Mouse (Mus musculus): Measurements from ENCODE around the gene Lrp5.

The Lrp5 gene

DNA sequence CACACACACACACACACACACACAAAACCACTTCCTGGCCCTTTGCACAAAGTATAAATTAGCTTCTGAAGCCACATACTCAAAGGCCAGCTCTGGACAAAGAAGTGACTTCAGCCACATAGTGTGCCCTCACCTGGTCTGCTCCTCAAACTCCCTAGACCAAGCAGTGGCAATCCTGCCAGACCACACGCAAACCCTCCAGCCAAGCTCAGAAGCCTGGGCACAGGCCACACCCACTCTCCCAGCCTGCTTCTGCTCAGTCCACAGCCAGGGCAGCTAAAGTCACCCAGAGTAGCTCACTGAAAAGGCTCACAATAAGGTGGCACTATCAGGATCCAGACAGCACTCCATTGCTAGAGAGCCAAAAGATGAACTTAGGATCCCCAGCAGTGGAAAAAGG is 30.2 kb downstream of the Lrp5 start:
- no peak for DNase-seq (ENCODE audit: low spot score in 2 of 2)

DNA sequence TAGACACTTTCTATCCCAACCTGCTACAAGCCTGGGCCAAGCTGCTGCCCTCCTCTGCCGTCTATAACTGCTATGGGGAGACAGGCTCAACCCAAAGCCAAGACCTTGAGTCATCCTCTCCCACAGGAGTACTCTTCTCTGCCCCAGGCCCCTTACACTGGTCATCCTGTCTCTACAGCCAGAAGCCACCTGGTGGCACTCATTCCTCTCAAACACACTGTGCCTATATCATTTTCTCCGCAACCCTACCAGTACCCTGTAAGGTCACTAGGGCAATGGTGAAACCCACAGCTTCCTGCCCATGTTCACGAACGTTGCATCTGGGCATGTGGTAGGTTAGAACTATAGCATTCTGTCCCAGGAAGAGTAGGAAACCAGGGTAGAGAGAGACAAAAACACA is 31.4 kb downstream of the Lrp5 start:
- DNase-seq (ENCODE audit: low spot score in 2 of 2) = no peak

DNA sequence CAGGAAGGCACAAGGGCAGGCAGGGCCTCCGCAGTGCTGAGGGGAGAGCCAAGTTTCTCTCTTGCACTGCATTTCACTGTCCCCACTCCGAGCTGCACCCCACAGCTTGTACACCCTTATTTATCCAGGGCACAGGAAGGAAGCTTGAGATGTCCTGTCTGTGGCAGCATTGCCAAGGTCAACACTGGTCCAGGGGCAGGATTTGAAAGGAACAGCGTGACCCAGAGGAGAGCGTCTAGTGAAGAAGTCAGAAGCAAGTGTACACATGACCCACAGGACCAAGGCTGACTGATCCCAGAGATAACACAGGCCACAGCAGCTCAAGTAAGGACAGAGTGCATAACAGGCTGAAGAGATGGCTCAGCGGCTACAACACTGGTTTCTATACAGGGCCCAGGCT is 32.3 kb downstream of the Lrp5 start:
- DNase-seq (ENCODE audit: low spot score in 2 of 2) = no peak

DNA sequence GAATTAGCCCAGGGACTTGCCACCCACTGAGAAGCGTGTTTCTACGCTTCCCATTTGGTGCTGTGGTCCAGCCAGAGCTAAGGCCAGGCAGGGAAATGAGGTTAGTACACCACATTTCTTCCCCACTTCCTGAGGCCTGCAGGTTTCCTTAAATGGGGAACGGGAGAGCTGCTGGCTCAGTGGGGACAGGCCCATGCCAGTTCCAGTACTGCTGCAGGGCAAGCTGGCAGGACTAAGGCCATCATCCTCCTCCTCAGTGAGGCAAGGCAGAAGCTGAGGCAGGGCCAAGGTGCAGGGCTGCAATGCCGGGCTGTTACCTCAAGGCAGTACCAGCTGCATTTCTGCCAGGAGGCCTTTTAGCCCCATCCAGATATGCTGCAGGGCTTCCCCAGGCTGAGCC is 32.9 kb downstream of the Lrp5 start:
- DNase-seq (ENCODE audit: low spot score in 2 of 2) = no peak

DNA sequence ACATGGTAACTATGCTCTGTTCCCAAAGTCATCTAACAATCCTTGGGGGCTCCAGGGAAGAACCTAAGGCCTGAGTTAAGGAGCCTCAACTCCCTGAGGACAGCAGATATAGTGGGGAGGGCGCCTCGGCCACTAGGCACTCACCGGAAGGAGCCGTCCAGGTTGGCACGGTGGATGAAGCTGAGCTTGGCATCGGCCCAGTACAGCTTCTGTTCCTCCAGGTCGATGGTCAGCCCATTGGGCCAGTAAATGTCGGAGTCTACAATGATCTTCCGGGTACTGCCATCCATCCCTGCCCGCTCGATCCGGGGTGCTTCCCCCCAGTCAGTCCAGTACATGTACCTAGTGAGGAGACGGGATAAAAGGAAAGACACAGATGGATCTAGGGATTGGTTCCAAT is 34.4 kb downstream of the Lrp5 start:
- DNase-seq (ENCODE audit: low spot score in 2 of 2) = no peak

DNA sequence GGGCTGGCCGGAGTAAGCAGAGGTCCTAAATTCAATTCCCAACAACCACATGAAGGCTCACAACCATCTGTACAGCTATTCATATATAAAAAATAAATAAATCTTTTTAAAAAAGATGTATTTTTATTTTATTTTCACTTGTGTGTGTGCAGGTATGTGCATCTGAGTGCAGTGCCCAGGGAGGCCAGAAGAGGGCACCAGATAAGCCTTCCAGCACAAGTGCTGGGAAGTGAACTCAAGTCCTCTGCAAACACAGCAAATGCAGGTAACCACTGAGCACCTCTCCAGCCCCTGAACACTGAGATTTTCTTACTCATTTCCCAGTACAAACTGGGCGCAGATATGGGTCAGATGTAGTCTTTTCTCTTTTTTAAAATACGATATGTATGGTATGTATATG is 35.1 kb downstream of the Lrp5 start:
- DNase-seq (ENCODE audit: low spot score in 2 of 2) = peak in 1 of 2 experiments; percentile 32

DNA sequence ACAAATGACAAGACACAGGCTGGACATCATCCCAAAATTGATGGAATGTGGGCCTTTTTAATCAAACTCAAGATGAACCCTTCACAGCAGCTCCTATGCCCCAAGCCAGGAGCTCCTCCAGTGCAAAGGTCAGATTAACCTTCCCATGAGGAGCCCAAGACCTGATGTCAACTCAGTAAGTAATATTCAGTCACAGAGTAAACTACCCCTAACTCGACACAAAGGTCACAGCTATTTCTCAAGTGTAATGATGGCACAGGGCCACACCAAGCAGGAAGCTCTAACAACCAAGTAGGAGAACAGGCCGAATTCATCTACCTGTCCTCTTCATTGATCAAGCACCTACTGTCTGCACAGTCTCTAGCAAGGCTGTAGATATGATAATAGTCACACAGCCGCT is 35.9 kb downstream of the Lrp5 start:
- DNase-seq (ENCODE audit: low spot score in 2 of 2) = no peak

DNA sequence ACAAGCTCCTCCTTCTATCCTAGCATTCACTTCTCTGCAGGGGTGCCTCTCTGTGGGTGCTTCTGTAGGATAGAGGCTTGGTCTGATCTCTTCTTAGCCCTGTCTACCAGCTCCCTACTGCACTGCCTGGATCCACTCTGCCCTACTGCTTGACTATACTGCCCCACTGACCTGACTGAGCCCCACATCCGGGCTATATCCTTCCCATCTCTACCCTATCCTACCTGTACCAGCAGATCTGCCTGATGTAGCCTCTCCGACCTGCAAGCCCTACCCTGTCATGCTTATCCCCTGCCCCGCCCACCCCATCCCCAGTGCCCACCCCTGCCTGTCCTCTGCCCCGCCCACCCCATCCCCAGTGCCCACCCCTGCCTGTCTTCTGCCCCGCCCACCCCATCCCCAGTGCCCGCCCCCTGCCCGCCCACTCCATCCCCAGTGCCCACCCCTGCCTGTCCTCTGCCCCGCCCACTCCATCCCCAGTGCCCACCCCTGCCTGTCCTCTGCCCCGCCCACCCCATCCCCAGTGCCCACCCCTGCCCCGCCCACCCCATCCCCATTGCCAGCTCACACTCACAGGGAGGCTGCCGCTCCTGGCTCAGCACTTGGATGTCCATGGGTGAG is 37.4 kb downstream of the Lrp5 start:
- no peak for DNase-seq (ENCODE audit: low spot score in 2 of 2)

DNA sequence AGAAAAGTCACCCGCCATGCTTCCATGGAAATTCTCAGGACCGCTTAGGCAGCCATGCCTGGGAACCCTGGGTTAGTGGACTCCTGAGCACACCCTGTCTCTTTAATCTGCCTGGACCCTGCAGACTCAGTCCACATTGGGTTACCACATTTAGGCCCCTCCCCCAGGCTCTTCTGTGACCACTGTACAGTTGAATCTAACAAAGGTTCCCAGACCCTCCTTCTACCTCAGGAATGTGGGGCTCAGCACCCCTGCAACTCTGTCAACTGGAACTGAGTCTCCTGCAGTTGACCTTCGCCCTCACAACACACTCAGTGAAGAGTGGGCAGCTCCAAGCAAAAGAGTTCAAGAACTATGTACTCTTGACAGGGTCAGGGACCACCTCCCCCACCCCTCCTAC is 38.4 kb downstream of the Lrp5 start:
- DNase-seq (ENCODE audit: low spot score in 2 of 2) = no peak

DNA sequence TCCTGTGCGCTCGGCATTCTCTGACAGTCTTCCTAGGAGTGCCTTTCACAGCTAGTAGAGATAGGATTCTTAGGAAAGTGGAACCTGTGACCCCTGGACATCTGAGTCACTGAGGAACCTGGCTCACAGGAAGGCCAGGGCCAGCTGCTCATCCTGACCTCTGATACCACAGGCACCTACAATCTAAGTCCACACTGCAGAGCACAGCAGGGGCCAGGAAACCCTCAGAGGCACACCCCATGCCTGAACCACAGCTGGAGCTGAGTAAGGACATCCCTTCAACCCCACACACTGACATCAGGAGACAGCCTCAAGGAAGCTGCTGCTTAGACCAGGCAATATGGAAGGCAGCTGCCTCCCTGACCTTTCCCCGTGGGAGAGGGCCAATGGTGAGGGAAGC is 40.6 kb downstream of the Lrp5 start:
- DNase-seq (ENCODE audit: low spot score in 2 of 2) = no peak

DNA sequence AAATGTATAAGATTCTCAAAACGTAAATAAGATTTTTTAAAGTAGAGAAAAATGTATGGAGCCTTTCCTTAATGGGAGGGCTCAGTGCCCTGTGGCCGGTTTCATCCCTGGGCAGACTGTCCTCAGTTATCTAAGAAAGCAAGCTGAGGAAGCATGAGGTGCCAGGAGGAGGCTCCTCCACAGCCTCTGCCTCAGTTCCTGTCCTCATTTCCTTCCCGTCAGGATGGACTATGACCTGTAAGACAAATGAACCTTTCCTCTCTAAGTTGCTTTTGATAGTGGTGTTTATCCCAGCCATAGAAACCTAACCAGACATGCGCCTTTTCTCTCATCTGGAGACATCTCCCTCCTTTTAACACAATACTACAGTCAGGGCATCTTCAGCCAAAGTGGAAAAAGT is 41.0 kb downstream of the Lrp5 start:
- DNase-seq (ENCODE audit: low spot score in 2 of 2) = no peak

DNA sequence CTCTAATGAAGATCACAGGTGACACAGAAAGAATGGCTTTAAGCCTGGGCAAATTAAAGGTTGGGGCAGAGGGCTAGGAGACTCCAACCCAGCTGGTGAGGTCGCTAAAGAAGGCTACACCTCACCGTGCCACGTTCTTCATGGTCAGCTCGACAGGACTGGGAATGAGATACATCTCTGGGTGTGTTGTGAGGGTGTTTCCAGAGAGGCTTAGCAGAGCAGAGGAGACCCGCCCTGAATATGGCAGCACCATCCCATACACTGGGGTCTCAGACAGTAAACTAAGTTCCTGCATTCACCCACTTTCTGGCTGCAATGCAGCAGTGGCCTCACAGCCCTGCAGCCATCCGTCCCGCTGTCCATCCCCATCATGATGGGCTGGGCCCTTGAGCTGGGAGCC is 46.8 kb downstream of the Lrp5 start:
- no peak for DNase-seq (ENCODE audit: low spot score in 2 of 2)

DNA sequence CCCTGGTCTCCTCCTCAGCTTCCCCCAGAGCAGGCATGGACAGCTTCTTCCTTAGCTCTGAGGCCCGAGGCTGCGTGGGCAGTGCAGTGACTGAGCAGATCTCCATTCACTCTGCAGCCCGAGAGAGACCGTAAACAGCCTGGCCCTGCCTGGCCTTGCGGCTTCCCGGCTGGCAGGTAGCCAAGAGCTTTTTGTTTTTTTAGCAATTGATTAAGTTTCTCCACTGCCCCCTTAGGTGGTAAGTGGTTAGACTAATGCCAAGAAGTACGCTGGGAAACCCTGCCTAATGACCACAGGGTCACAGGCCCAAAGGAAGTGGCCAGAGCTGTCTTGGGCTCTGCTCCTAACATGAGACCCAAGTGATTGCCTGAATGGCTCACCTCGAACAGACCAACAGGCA is 47.7 kb downstream of the Lrp5 start:
- DNase-seq (ENCODE audit: low spot score in 2 of 2) = peak in 1 of 2 experiments; percentile 29

DNA sequence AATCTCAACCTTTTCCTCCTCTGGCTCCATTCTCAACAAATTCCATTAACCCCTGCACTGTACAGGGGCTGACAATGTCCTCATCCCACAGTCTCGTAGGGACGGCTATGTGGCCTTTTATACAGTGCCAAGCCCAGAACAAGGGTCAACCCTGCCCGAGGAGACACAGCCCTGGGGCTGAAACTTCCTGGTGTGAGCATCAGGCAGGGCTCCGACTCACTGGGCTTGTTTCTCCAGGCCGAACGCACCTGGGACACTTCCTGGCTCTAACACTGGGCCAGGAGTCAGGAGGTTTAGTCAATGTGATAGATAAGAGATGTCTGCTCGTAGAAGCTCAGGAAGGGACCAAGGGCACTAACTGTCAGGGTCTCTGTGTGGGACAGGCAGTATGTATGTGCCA is 54.3 kb downstream of the Lrp5 start:
- no peak for DNase-seq (ENCODE audit: low spot score in 2 of 2)

DNA sequence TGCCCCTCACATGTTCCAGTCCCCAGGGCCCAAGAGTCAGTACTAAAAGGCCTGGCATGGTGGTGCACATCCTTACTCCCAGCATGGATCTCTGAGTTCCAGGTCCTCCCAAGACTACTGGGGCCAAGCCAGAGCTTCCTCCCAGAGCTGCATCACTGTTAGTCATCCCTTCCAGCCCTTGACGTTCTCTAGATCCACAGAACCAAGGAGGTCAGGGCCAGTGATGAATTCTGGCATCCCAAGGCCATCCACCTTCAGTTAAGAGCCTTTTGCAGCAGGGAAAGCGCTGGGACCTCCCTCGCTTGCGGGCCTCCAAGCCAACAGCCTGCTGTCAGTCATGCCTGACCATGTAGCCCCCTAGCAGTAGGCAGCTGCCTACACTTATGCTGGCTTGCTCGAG is 54.9 kb downstream of the Lrp5 start:
- DNase-seq (ENCODE audit: low spot score in 2 of 2) = no peak

DNA sequence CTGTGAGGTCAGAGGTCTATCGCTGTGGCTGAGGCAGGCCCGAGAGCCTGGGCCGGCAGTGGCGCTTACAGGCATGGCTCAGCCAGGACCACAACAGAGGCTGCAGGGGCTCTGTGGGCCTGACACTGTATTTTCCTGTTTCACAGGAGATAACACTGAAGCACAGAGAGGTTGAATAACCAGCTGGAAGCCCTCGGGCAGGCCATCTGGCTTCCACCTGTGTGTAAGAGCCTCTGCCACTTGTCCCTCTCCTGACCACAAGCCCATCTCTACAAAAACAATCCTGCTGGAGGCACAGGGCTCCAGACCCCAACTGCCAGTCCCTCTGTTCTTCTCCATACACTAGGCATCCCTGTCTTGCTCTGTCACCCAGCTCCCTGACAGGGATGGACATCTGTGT is 55.9 kb downstream of the Lrp5 start:
- DNase-seq (ENCODE audit: low spot score in 2 of 2) = no peak

DNA sequence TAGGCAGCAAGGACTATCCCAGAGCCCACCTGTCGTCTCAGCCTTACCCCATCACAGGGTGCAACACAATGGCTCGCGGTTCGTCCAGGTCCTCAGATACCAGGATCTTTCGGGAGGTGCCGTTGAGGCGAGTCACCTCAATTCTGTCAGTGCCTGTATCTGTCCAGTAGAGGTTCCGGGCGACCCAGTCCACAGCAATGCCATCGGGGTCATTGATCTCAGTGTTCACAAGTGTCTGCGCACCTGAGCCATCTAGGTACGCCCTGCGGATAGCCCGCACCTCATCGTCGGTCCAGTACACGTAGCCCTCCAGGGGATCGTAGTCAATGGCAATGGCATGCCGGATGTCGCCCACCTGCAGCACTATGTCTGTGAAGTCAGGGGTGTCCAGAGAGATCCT is 56.3 kb downstream of the Lrp5 start:
- DNase-seq (ENCODE audit: low spot score in 2 of 2) = no peak

DNA sequence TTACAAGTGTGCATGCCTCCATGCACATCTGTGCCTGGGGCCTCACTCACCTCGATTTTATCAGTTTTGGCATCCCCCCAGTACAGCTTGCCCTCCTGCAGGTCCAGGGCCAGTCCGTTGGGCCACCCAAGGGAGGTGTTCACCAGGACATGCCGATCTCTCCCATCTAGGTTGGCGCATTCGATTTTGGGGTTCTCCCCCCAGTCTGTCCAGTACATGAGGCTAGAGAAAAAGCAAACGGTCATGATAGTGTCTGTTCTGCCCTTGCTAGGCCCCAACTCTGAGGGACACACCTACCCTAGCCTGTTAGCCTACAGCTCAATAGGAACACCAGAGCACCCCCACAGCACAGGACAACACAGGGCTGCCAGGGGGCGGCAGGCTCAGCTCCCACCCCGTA is 58.1 kb downstream of the Lrp5 start:
- no peak for DNase-seq (ENCODE audit: low spot score in 2 of 2)

DNA sequence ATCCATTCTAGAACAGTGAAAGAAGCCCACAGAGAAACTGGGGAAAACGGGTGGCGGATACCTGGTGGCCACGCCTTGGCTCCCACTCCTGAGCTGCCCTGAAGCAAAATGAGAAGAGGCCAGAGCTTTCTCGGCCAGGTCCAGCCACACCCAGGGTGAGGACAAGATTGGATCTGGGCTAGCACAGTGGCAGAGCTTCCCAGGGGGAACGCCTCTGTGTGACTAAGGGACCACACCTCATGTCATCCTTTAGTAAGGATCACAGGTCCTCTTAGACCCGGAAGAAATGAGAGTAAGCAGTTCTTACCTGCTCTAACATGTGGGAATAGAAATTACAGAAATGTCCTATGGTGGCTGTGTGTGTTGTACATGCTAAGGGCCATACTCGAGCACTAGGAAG is 61.3 kb downstream of the Lrp5 start:
- no peak for DNase-seq (ENCODE audit: low spot score in 2 of 2)

DNA sequence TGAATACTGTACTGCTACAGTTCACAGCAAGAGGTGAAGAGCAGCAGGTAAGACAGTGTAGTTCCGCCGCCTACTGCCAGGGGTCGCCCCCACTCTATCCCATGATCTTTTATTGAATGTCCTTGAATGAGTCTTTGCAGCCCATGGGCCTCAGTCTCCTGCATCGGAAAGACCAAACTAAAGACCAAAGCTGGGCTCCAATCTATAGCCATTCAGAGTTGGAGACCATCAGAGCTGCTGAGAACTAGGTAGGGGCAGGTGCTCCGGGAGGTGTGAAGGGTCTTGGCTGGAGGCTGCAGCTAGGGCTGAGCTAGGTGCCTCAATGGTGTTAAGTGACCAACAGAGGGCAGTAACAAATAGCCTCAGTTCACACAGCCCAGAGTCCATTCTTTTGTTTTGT is 62.5 kb downstream of the Lrp5 start:
- peak; percentile 20 to 64 for DNase-seq (ENCODE audit: low spot score in 2 of 2)

DNA sequence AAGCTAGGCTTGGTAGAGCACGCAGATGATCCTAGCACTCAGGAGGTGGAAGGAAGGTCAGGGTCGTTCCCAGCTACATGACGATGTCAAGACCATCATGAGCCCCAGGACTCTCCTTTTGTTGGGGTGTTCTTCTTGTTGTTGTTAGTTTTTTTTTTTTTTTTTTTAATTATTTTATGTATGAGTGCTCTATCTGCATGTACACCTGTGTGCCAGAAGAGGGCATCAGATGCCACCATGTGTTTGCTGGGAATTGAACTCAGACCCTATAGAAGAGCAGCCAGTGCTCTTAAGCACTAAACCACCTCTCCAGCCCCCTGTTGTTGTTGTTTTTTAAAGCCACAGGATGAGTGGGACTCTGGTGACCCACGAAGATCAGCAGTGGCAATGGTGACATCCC is 63.1 kb downstream of the Lrp5 start:
- no peak for DNase-seq (ENCODE audit: low spot score in 2 of 2)

DNA sequence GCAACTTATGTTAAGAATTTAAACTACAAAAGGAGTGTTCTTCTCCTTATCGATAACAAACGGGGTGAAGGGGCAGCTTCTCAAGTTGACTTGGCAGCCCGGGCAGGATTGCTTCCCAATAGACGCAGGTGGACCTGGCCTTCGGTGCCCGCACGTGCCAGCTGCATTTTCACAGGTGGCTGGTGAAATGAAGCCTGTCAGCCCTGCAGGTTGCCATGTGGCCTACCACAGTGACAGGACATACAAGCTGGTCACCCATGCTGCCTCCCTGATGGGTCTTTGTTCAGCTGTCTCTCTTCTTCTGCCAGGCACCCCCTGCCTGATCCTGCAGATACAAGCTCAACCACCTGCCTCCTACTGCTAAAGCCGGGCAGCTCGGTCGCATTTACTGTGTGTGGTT is 65.5 kb downstream of the Lrp5 start:
- no peak for DNase-seq (ENCODE audit: low spot score in 2 of 2)

DNA sequence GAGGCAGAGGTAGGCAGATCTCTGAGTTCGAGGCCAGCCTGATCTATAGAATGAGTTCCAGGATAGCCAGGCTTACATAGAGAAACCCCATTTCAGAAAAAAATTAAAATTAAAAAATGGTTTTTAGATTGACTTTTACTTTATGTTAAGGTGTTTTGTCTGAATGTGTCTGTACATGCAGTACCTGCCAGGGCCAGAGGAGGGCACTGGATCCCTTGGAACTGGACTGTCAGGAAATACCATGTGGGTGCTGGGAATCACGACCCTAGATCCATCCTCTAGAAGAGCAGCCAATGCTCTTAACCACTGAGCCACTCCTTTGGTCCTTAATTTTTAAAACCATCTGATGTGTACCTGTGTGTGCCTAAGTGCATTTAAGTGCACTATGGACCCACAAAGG is 67.0 kb downstream of the Lrp5 start:
- DNase-seq (ENCODE audit: low spot score in 2 of 2) = peak in 1 of 2 experiments; percentile 28

DNA sequence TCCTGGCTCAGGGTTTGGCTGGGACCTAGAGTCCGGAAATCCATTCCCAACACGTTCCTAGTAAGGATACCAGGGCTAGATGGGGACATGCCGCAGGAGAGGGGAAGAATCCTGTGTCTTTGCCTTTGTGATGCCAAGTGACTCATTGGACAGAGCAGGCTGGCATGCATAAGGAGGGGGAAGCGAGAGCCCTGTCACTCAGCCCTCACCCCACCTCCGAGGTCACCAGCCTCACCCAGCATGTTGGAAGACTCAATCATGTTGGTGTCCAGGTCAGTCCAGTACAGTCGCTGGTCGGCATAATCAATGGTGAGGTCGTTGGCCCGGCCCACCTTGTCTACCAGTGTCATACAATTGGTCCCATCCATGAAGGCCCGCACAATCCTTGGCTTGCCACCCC is 72.4 kb downstream of the Lrp5 start:
- no peak for DNase-seq (ENCODE audit: low spot score in 2 of 2)

Measured in spleen, postnatal 10 days (tissue).